Mouse (Mus musculus) naive thymus-derived CD4-positive, alpha-beta T cell, adult 2 months (primary cell): ENCODE results near the gene Dlg4.
A peak's percentile ranks its signal among the peaks of the same experiment; 100 is the strongest.

Experiments used
- DNase-seq: peaks from one replicate; pipeline ENCODE4 v3.0.0-alpha.2; 2011; ENCODE audit warnings: low read depth

Gene Dlg4

DNA sequence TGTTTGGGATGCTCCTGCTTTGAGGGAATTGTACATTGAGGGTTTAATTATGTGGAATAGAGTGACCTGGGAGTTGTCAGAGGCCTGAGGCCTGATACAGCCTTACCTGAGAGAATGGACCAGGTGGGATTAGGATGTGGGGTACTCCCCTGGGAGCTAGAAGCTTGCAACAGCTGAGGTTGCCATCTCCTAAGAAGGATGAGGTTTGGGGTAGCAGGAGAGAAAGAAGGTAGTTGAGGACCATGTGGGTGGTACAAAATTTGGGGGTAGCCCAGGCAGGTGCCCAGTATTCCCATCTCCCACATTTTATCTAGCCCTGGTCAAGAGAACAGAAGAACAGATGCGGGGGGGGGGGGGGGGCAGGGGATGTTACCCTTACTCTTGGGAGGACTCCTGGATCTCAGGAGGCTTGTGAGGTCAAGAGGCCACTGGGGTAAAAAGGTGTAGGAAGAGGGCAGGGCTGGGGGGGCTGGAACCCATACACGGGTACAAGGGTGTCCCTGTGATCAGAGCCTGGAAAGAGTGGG lies 2.8 kb downstream of the Dlg4 start:
- DNase-seq = no peak

DNA sequence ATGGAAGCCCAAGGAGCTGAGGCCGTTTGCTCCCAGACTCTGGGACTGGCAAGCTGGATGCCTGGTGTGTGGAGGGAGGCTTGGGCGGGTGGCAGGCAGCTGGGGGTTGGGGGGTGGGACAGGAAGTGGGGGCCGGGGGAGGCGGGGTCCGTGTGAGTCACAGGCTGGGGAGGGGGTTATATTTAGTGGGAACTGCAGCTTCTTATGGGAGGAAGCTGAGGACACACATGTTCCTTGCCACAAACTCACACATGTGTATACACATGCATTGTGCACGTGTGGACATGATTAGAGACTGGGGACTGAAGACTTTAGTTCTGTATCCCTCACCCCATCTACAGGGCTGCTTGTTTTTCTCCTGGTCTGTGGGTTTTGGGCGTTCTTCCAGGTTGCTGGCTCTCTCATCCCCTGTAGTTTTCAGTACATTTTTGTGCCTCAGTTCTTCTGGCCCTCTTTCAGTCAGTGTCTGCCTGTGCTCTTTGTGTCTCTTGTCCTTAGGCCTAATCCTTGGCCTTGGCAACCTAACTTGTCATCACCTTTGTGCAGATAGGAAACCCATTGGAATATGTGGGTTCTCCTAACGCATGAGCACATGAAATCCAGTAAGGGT lies 3.4 kb downstream of the Dlg4 start:
- DNase-seq = peak; percentile 59

DNA sequence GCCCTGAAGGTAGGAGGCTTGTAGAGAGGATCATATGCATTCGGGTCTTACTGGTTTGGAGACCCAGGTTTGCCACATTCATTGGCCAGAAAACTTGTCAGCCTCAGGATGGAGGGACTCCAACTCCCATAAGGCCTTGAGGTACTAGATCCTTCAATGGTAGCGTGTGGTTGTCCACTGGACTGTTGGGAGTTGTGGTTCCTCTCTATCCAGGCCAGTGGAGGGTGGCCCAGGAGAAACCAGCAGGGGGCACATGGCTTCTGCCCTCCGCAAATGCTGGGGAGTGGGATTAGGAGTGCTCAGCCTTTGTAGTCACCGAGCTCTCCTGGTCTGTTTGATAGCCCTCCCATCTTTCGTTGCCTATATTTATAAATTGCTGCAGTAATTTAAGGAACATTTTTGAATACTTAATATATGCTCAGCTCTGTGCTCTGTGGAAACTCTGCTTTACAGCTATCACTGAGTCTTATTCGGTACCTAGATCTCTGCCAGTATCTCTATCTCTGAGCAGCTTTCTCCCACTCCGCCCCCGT lies 4.1 kb downstream of the Dlg4 start:
- DNase-seq = peak; percentile 82

DNA sequence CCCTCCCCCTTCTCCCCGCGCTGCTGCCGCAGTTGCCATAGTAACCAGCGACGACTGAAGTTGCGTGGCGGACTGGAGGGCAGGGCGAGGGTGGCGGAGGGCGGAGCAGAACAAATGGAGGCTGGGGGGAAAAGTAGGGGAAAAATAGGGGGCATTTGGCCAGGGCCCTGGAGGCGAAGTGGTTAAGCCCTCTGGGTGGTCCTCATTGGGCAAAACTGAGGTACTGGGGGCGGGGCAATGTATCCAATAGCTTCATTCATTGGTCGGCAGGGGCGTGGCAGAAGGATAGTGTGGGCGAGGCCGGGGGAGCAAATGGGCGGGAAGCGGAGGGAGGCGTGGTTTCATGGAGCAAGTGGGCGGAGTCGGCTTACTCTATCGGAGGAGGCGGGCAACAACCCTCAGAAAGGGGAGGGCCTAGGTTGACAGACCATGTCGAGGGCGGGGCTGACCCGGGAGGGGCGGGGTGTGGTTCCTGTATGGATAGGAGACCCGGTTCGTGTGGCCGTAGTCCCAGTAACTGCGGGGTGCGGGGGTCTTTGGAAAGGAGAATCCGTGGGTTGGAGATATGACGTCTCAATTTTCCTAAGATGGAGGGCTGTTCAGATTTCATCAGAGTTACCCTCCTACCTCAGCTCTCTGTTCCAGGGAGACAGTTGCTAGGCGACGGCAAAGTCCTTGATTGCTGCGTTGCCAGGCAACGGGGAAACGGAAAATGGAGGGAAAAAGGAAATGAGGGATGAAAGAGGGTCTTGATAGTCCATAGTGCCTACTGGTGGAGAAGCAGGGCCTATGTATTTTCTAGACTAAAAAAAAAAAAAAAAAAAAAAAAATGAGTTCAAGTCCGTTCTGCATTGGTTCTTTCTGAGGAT lies 4.8 kb downstream of the Dlg4 start:
- DNase-seq = peak; percentile 94

DNA sequence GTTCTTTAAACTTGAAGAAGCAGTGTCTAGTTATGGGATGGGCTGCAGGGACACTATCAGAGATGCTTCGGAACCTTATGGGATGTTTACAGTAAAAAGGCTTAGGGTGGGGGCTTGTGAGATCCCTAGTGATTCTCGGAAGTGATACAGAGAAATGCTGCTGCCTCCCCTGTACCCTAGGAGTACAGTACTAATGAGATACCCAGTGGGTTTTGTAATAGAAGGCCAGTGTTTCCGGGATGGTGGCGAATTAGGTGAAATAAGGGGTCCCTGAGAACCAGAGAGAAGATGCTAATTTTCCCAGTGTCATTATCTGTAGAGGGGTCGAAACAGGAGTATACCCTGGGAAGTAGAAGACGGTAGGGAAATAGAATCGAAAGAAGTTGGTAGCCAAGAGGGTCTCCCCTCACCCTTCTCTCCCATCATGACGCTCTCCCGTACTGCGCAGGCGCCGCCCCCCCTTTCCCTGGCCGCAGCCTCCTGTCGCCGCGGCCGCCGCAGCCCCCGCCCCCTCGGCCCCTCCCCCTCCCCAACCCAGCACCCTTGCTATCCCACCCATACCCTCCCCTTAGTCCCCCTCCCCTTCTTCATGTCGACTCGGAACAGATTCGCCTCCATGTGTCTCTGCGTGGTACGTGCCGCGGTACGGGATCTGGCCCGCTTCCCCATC lies 6.9 kb downstream of the Dlg4 start:
- no peak for DNase-seq

DNA sequence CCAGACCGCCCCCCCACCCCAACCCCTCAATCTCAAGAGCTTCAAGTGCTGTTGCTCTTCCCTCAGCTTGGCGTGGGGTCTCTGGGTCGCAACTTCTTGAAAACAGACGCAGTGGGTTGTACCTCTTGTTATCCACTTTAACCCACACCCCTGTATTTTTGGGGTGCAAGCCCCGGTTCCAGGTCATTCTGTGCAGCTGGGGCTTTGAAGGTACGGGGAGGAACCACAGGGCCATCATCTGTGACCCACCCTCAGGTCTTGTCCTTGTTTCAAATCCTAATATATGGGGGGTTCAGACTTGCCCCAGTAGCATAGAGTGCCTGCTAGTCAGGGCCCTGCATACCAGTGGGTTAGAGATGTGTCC lies 7.4 kb downstream of the Dlg4 start:
- DNase-seq = no peak

DNA sequence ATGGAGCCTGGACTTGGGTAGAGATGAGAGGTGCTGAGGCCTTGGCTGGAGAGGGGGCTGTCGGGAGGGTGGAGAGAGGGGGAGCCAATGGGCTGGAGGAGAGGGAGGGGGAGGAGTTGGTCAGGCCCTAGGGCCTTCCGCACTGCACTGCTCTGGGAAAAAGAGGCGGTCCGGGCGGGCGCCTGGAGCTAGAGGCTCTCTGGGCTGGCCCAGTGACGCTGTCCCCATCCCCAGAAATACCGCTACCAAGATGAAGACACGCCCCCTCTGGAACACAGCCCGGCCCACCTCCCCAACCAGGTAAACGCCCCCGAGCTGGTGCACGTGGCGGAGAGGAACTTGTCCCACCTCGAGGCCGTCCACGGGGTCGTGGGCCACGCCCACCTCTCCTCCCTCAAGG lies 9.9 kb downstream of the Dlg4 start:
- DNase-seq = no peak

DNA sequence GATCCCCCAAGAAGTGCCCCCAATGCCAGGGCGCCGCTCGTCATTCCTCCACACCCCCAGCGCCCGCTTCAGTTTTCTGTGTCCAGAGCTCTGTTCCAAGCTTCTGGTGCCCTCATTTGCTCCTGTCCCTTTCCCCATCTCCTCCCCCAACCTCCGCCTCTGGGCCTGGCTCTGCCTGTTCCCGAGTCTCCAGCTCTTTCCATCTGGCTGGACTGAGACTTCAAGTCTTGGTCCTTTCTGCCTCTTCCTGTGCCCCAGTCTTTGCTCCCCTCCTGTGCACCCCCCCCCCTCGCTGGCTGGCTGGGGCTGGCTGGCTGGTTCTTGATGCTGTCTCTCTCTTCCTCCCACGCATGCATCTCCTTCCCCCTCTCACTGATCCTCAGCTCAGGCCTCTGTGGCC lies 10.7 kb downstream of the Dlg4 start:
- DNase-seq = peak; percentile 67

DNA sequence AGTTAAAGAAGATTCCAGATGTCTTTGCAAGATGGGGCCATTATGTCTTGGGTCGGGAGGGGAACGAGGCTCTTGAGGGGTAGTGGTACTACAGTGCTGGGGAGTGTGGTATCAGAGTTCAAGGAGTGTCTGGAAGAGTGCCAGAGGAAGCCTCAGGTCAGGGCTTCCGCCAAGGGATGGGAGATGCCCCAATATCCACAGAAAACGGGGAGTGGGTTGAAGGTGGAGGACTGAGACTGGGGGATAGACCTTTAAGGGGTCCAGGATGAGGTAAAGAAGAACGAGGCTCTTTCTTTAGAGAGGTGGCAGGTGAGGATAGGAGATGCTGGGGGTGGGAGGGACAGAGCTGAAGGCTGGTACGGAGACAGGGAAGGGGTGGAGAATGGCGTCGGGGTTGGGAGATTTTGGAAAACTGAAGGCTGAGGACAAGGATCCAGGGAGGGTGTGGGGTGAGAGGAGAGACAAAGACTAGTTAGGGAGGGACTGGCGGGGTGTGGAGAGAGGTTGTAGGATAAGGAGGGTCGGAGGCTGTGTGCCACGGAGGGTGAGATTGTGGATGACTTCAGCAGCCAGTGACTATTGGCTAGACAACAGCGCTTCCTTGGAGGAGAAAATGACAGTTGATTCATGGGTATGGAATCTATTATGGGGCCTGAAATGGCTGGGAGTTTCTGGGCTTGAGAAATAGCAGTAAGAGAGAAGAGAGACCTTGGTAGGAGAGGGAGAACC lies 11.8 kb downstream of the Dlg4 start:
- no peak for DNase-seq

DNA sequence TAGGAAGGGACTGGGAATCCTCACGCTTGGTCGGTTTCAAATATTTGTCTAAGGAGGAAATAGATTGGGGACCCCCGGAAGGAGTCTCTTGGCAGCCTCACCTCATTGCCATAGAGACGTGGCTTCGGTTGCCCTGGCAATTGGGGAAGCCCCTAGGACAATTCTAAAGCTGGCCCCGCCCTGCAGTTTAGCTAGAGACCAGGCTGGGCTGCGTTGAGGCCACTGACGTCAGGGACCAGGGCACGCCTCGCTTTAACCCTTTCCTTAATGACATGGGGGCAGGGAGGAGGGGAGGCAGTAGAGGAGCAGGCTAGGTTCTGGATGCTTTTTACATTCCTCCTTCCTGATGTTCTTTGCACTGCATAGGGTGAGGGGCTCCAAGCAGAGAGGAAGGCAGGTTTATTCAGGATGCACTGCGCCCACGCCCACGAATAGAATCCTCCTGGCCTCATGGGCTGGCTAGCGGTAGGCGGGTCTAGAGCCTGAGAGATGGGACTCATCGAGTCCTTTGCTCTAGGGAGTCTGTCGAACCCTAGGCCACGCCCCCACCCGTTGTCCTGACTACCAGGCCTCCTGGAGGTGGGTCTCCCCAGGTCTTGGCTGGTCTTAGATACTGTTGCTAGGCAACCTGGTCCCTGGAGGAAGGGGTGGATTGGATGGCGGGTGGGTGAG lies 12.5 kb downstream of the Dlg4 start:
- peak; percentile 90 for DNase-seq

DNA sequence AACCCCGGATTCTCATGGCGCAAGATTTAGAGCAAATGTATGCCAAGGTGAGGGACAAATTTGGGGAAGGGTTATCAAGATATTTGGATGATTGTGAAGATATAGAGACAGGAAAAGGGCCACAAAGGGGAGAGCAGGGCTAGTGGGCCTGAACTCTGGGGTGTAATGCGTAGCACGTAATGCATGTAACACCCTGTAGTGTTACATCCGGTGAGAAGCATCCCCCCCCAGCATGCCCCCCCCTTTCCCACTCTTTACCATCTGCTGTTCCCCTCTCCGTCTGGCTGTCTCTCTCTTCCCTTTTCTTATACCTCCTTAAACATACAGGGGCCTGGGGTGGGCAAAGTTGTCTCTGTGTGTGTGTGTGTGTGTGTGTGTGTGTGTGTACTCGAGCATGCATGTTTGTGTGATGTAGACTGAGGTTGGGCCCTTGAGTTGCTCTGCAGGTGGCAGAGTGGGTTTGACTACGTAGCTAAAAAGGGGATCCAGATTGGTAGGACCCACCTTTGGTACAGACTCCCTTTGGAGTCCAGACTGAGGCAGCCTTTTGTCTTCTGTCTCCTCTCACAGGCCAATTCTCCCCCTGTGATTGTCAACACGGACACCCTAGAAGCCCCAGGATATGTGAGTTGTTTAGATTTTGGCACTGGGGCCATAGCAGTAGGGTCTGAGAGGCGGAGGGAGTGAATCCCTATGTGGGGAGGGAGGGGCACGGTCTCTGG lies 13.2 kb downstream of the Dlg4 start:
- no peak for DNase-seq

DNA sequence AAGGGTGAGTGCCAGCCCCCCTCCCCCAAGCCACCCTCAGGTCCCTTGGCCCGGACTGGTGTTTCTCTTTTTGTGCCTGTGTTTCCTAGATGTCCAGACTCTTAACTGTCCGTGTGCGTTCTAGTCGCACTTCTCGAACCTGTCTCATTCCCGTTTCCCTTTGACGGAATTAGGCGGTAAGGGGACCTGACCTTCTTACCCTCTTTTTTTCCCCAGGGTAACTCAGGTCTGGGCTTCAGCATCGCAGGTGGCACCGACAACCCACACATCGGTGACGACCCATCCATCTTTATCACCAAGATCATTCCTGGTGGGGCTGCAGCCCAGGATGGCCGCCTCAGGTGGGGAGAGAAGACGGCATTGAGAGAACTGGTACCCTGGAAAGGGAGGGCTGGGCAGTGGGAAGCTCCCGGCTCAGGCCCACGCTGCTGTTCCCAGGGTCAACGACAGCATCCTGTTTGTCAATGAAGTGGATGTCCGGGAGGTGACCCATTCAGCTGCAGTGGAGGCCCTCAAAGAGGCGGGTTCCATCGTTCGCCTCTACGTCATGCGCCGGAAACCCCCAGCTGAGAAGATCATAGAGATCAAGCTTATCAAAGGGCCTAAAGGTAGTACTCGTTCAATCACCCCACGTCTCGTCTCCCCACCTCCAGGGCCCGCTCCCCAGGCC lies 14.0 kb downstream of the Dlg4 start:
- no peak for DNase-seq

DNA sequence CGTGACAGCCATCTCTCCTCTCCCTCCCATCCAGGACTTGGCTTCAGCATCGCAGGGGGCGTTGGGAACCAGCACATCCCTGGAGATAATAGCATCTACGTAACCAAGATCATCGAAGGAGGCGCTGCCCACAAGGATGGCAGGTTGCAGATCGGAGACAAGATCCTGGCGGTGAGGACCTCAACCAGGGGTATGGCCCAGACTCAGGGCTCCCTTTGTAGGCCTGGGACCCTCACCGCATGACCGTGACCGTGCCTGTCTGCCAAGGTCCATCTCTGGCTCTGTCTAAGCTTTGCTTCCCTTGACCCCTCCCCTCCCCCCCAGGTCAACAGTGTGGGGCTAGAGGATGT lies 14.6 kb downstream of the Dlg4 start:
- DNase-seq = no peak

DNA sequence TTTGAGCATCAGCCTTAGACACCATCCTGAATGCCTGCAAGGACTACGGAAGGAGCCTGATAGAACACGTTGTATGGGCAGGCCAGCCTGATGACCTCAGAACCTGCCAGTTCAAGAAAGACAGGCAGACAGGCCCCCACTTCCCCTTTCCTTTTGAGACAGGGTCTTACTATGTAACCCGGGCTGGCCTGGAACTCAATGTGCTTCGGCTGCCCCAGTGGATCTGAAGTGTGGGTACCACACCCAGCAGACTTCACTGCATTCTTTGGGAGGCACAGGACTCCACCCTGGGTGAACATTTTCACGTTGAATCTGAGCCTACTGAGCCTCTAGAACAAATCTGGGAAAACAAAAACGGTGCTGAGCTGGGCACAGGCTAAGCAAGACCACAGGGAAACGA lies 21.4 kb downstream of the Dlg4 start:
- no peak for DNase-seq

DNA sequence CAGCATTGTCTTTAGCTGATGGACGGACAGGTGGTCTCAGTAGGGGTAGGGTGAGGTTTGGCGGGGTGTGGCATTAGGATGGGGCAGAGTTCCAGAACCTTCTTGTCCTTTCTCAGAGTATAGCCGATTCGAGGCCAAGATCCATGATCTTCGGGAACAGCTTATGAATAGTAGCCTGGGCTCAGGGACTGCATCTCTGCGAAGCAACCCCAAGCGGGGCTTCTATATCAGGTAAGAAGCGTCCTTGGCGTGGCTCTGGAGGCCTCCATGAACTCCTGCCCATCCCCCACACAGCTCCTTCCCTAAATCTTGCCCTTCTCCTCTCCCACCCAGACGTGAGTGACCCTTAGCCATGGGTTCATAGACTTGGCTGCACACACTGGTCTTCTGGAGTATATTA lies 22.9 kb downstream of the Dlg4 start:
- no peak for DNase-seq

DNA sequence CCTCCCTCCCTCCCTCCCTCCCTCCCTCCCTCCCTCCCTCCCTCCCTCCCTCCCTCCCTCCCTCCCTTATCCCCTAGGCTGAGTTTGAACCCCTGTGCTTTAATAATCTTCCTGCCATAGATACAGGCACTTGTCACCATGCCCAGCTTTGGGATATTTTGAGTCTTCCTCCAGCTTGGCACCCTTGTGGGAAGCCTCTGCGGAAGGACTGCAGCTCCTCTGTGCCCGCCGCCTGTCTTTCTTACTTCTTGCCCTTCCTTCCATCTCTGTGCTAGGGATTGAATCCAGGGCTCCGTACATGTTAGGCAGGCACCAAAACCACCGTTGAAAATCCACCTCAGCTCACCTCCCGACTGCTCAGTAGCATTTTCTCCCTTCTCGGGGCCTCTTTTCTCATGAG lies 23.4 kb downstream of the Dlg4 start:
- DNase-seq = no peak

DNA sequence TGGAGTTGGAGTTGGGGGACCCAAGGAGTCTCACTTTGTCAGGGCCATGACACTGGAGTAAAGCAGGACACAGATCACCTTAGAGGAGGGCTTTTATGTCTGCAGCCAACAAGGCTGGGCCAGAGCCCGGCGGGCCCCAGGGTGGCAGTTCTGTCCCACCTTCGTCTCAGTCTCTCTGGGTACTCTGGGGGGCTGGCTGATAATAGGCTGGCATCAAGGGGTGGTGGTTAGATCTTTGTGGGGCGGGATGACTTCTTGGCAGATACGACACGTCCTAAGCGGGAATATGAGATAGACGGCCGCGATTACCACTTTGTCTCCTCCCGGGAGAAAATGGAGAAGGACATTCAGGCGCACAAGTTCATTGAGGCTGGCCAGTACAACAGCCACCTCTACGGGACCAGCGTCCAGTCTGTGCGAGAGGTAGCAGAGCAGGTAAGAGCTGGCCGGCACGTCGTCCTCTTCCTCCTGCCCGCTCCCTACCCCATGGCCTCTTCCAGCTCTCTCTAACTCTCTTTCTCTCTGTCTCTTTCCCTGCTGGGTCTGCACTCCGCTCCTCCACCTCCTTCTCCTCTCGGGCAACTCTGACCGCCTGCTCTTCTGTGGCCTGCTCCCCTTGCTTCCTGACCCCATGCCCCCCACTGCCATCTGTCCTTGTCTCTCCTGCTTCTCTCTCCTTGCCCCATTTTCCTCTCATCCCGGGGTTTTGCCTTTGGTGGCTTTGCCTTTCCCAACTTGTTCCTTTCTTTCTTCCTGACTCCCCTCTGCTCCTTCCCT lies 25.8 kb downstream of the Dlg4 start:
- DNase-seq = no peak

DNA sequence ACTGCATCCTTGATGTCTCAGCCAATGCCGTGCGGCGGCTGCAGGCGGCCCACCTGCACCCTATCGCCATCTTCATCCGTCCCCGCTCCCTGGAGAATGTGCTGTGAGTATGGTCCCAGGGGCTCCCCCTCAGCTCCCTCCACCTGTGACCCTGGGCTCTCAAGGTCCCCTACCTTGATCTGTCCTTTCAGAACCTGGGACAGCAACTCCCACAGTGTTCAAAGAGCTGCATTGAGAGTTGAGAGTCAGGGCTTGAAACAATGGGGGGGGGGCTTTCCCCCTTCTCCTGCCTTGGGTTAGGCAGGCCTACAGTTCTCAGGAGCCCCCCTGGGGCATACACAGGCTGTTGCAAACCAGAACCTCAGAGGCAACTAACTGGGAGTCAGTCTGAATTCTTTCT lies 26.9 kb downstream of the Dlg4 start:
- DNase-seq = no peak

DNA sequence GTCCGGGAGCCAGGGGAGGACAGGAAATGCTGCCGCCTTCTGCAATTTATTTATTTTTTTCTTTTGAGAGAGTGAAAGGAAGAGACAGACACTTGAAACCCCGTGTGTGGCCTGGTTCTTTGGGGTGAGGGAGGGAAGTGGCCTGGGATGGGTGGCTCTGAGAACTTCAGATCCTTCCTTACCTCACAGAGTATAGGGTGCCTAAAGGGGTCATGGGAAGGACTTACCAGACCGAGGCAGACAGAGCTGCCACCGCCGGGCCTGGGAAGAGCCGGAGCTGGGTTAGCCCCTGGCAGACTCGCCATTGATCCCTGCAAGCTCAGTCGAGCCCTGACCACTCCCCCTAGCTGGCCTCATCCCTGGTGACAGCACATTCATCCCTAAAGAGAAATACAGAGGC lies 28.7 kb downstream of the Dlg4 start:
- DNase-seq = no peak

DNA sequence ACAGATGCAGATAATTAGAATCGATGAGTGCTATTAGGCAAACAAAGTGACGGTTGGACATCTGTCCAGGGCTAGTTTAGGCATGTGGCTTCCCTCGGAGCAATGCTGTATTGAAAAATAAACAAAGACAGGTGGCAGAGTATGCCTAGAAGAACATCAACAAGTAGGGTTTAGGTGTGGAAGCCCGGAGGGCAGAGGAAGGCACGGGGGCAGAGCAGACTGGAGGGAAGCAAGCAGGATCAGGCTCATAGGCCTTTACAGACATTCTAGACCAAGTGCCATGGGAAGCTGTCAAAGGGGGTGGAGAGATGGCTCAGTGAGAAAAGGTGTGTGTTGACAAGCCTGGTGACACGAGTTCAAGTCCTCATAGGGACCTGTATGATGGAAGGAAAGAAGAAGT lies 32.6 kb downstream of the Dlg4 start:
- DNase-seq = no peak
